Comparison of ENCODE assay signal across 16 mouse cellular contexts in genomic region chr16:41063270-41063857, GRCm38 (mm10).
"Had no signal": no experiment of that assay in that cellular context is flagged by ENCODE, and none has a peak within 500 bp of the region (broad histone marks: within the 10 kb centered on the region; RNA-seq: fewer than 3 reads in every experiment).

No protein-coding gene starts in this region.

- H3K4me3 ChIP-seq: intestine, embryonic 15.5 days; left cerebral cortex, adult 2 months; limb, embryonic 10.5 days; liver, embryonic 15.5 days; megakaryocyte, embryonic 14.5 days; midbrain, embryonic 15.5 days; neural tube, embryonic 12.5 days had no signal

- H3K4me2 ChIP-seq: intestine, embryonic 15.5 days; liver, embryonic 11.5 days; liver, embryonic 15.5 days; midbrain, embryonic 11.5 days; midbrain, embryonic 15.5 days; neural tube, embryonic 12.5 days had no signal

- H3K27ac ChIP-seq: intestine, embryonic 15.5 days; left cerebral cortex, adult 2 months; limb, embryonic 10.5 days; liver, embryonic 15.5 days; macrophage; midbrain, embryonic 15.5 days; neural tube, embryonic 12.5 days had no signal

- H3K9ac ChIP-seq: intestine, embryonic 15.5 days; liver, embryonic 15.5 days; midbrain, embryonic 15.5 days; neural tube, embryonic 12.5 days had no signal

- H3K27me3 ChIP-seq: intestine, embryonic 15.5 days; liver, embryonic 15.5 days; megakaryocyte, embryonic 14.5 days; midbrain, embryonic 15.5 days; neural tube, embryonic 12.5 days had no signal

- H3K4me1 ChIP-seq: intestine, embryonic 15.5 days; liver, embryonic 15.5 days; megakaryocyte, embryonic 14.5 days; midbrain, embryonic 15.5 days; neural tube, embryonic 12.5 days had no signal

- ATAC-seq: intestine, embryonic 15.5 days; midbrain, embryonic 15.5 days had no signal

- DNase-seq: kidney, adult 9 months; lung, adult 2 months; lung, postnatal 10 days; right cerebral cortex, postnatal 4 days; spleen, adult 18-20 months; thymus, postnatal 4 days had no signal

- H3K36me3 ChIP-seq: intestine, embryonic 15.5 days; limb, embryonic 10.5 days; liver, embryonic 15.5 days; midbrain, embryonic 15.5 days; neural tube, embryonic 12.5 days had no signal

- H3K9me3 ChIP-seq: intestine, embryonic 15.5 days; limb, embryonic 10.5 days; liver, embryonic 15.5 days; megakaryocyte, embryonic 14.5 days; midbrain, embryonic 15.5 days; neural tube, embryonic 12.5 days had no signal
